Mouse (Mus musculus) fibroblast of lung, adult 2 months (primary cell): ENCODE results near the gene Fmo4.

ENCODE experiments used
- DNase-seq: peaks from one replicate; pipeline ENCODE4 v3.0.0-alpha.2; 2011; ENCODE audit warnings: low read depth

The Fmo4 gene

GRCm38 (mm10) chr1:162813836-162814156, at the start of gene Fmo4:
Gene Fmo4, minus strand, starts transcription at chr1:162813972.
- peak; percentile 17 for DNase-seq

- DNase-seq = no peak
Measured at GRCm38 (mm10) chr1:162862328-162862727, 48.6 kb upstream of the Fmo4 start.

GRCm38 (mm10) chr1:162859996-162860605, 46.3 kb upstream of the Fmo4 start:
- DNase-seq = peak; percentile 34

GRCm38 (mm10) chr1:162859545-162859976, 45.8 kb upstream of the Fmo4 start:
- peak; percentile 42 for DNase-seq

- DNase-seq = peak; percentile 38
Measured at GRCm38 (mm10) chr1:162858748-162859130, 45.0 kb upstream of the Fmo4 start.

- DNase-seq = no peak
Measured at GRCm38 (mm10) chr1:162857766-162858747, 44.3 kb upstream of the Fmo4 start.

GRCm38 (mm10) chr1:162853812-162854482, 40.2 kb upstream of the Fmo4 start:
- no peak for DNase-seq

GRCm38 (mm10) chr1:162847554-162847953, 33.8 kb upstream of the Fmo4 start:
- DNase-seq = no peak

GRCm38 (mm10) chr1:162840211-162840610, 26.4 kb upstream of the Fmo4 start:
- DNase-seq = no peak

- no peak for DNase-seq
Measured at GRCm38 (mm10) chr1:162838976-162839375, 25.2 kb upstream of the Fmo4 start.

- DNase-seq = no peak
Measured at GRCm38 (mm10) chr1:162834342-162834741, 20.6 kb upstream of the Fmo4 start.

GRCm38 (mm10) chr1:162832574-162832953, 18.8 kb upstream of the Fmo4 start:
- no peak for DNase-seq

- no peak for DNase-seq
Measured at GRCm38 (mm10) chr1:162831838-162832573, 18.2 kb upstream of the Fmo4 start.

- no peak for DNase-seq
Measured at GRCm38 (mm10) chr1:162819280-162819679, 5.5 kb upstream of the Fmo4 start.

- DNase-seq = no peak
Measured at GRCm38 (mm10) chr1:162815381-162816127, 1.8 kb upstream of the Fmo4 start.

- no peak for DNase-seq
Measured at GRCm38 (mm10) chr1:162814932-162815331, 1.2 kb upstream of the Fmo4 start.

- DNase-seq = no peak
Measured at GRCm38 (mm10) chr1:162813143-162813835, 483 bp downstream of the Fmo4 start.

- no peak for DNase-seq
Measured at GRCm38 (mm10) chr1:162808541-162808940, 5.2 kb downstream of the Fmo4 start.

GRCm38 (mm10) chr1:162807441-162807840, 6.3 kb downstream of the Fmo4 start:
- DNase-seq = no peak

GRCm38 (mm10) chr1:162805011-162805410, 8.8 kb downstream of the Fmo4 start:
- DNase-seq = no peak

GRCm38 (mm10) chr1:162796441-162796840, 17.3 kb downstream of the Fmo4 start:
- DNase-seq = no peak
